23 mouse cellular contexts compared by ENCODE assay signal in genomic region chr15:97019323-97019722, GRCm38 (mm10). TPM values are rescaled to one million over a fixed set of nuclear protein-coding genes. Genes with fewer than 3 reads are reported as not detected.
DNase-seq lines count a peak whose midpoint lies in the region; ATAC-seq lines count a peak whose summit lies in the region.
"Had no signal": no experiment of that assay in that cellular context is flagged by ENCODE, and none has a peak within 500 bp of the region (broad histone marks: within the 10 kb centered on the region; RNA-seq: fewer than 3 reads in every experiment).

No protein-coding gene starts in this region.

- WGBS in lung, embryonic 16.5 days, result 63% methylated on average over 11 of the region's 11 CpGs
- 66% methylated on average over 11 of the region's 11 CpGs for WGBS in liver, embryonic 15.5 days (ENCODE audit: insufficient replicate concordance)
- WGBS in midbrain, embryonic 13.5 days, result 92% methylated on average over 11 of the region's 11 CpGs

- no peak for DNase-seq in lung, postnatal 10 days
- no peak for DNase-seq in thymus, postnatal 36 days
- no peak for DNase-seq in right cerebral cortex, adult 18-20 months
- DNase-seq: adrenal gland, postnatal 10 days; cerebellum, adult 9-11 months; heart, postnatal 36 days; kidney, adult 9 months; kidney, postnatal 25 days; retina, postnatal 1 day; right cerebral cortex, postnatal 4 days; thymus, postnatal 25 days had no signal

- peak overlapping the region; percentile 34 for H3K4me2 ChIP-seq in lung, embryonic 16.5 days (ENCODE audit: low read depth, low read length)
- peak overlapping the region; percentile 25 for H3K4me2 ChIP-seq in liver, embryonic 15.5 days
- H3K4me2 ChIP-seq in midbrain, embryonic 13.5 days (replicated peaks), result no peak overlapping the region
- H3K4me2 ChIP-seq: embryonic facial prominence, embryonic 13.5 days; heart, embryonic 12.5 days; limb, embryonic 15.5 days had no signal

- peak overlapping the region; percentile 31 for H3K4me3 ChIP-seq in erythroblast, embryonic 14.5 days (replicated peaks)
- H3K4me3 ChIP-seq in lung, embryonic 16.5 days (ENCODE audit: low read length), result peak overlapping the region; percentile 29
- H3K4me3 ChIP-seq in liver, embryonic 15.5 days (replicated peaks), result peak overlapping the region; percentile 35
- no peak overlapping the region for H3K4me3 ChIP-seq in midbrain, embryonic 13.5 days (replicated peaks)
- H3K4me3 ChIP-seq: embryonic facial prominence, embryonic 13.5 days; heart, embryonic 12.5 days; limb, embryonic 15.5 days had no signal

- peaks cover 3% of the 10 kb centered on the region; the same call in 1 of the 2 replicates for H3K36me3 ChIP-seq in erythroblast, embryonic 14.5 days (ENCODE audit: control insufficient read depth)
- H3K36me3 ChIP-seq in lung, embryonic 16.5 days (ENCODE audit: control insufficient read depth, insufficient read depth, low read length), result 0 out of 2 replicates have a peak, but pooled peaks cover 5% of the 10 kb centered on the region
- H3K36me3 ChIP-seq in liver, embryonic 15.5 days (replicated peaks), result 0 out of 2 replicates have a peak, but pooled peaks cover 12% of the 10 kb centered on the region
- no peaks in the 10 kb centered on the region for H3K36me3 ChIP-seq in midbrain, embryonic 13.5 days

- H3K9ac ChIP-seq in lung, embryonic 16.5 days (ENCODE audit: low read length), result peak overlapping the region; percentile 39; the same call in 1 of the 2 replicates
- no peak overlapping the region for H3K9ac ChIP-seq in liver, embryonic 15.5 days
- no peak overlapping the region for H3K9ac ChIP-seq in midbrain, embryonic 13.5 days (replicated peaks)
- H3K9ac ChIP-seq: embryonic facial prominence, embryonic 13.5 days; heart, embryonic 12.5 days; limb, embryonic 15.5 days had no signal

- no peaks in the 10 kb centered on the region for H3K27me3 ChIP-seq in erythroblast, embryonic 14.5 days (ENCODE audit: control insufficient read depth)
- H3K27me3 ChIP-seq in lung, embryonic 16.5 days (ENCODE audit: control insufficient read depth, insufficient read depth, low read depth, low read length), result no peaks in the 10 kb centered on the region
- no peaks in the 10 kb centered on the region for H3K27me3 ChIP-seq in liver, embryonic 15.5 days
- no peaks in the 10 kb centered on the region for H3K27me3 ChIP-seq in midbrain, embryonic 13.5 days
- H3K27me3 ChIP-seq: embryonic facial prominence, embryonic 13.5 days; heart, embryonic 12.5 days; limb, embryonic 15.5 days; Patski had no signal

- H3K4me1 ChIP-seq in erythroblast, embryonic 14.5 days (ENCODE audit: control insufficient read depth), result no peaks in the 10 kb centered on the region
- peaks cover 6% of the 10 kb centered on the region for H3K4me1 ChIP-seq in lung, embryonic 16.5 days (replicated peaks; ENCODE audit: control insufficient read depth, insufficient read depth, low read length)
- 0 out of 2 replicates have a peak, but pooled peaks cover 4% of the 10 kb centered on the region for H3K4me1 ChIP-seq in liver, embryonic 15.5 days (replicated peaks)
- H3K4me1 ChIP-seq in midbrain, embryonic 13.5 days (replicated peaks), result no peaks in the 10 kb centered on the region
- H3K4me1 ChIP-seq: embryonic facial prominence, embryonic 13.5 days; limb, embryonic 15.5 days had no signal

- no peak for ATAC-seq in erythroblast, adult 5-6 weeks (replicated peaks; ENCODE audit: low FRiP score, poor library complexity, severe bottlenecking)
- no peak for ATAC-seq in lung, embryonic 16.5 days (ENCODE audit: low read depth)
- ATAC-seq in liver, embryonic 15.5 days (ENCODE audit: insufficient read depth), result 0 out of 2 replicates have a peak, but pooled peaks have one; percentile 12
- ATAC-seq in midbrain, embryonic 13.5 days, result no peak
- ATAC-seq: CD4-positive, CD25-positive, alpha-beta regulatory T cell, adult 4 months; hindbrain, embryonic 16.5 days; Patski had no signal

- H3K27ac ChIP-seq in lung, embryonic 16.5 days (ENCODE audit: low read length), result no peak overlapping the region
- peak overlapping the region; percentile 31; the same call in 1 of the 2 replicates for H3K27ac ChIP-seq in liver, embryonic 15.5 days (replicated peaks)
- no peak overlapping the region for H3K27ac ChIP-seq in midbrain, embryonic 13.5 days
- H3K27ac ChIP-seq: embryonic facial prominence, embryonic 13.5 days; limb, embryonic 15.5 days had no signal

- H3K9me3 ChIP-seq in erythroblast, embryonic 14.5 days (ENCODE audit: control insufficient read depth, low read length), result no peaks in the 10 kb centered on the region
- no peaks in the 10 kb centered on the region for H3K9me3 ChIP-seq in lung, embryonic 16.5 days (ENCODE audit: control insufficient read depth, low read length)
- no peaks in the 10 kb centered on the region for H3K9me3 ChIP-seq in liver, embryonic 15.5 days (replicated peaks)
- no peaks in the 10 kb centered on the region for H3K9me3 ChIP-seq in midbrain, embryonic 13.5 days
- H3K9me3 ChIP-seq: embryonic facial prominence, embryonic 13.5 days; heart, embryonic 12.5 days; limb, embryonic 15.5 days had no signal

RNA-seq across cellular contexts. Expression of gene Slc38a4, which starts 36.4 kb away (rescaled TPM):
- polyA plus RNA-seq in erythroblast, embryonic 14.5 days (2012), result 0.01 TPM in 1 of 2 replicates, not detected in the other
- not detected in 2 replicates for total RNA-seq in erythroblast, adult 5-6 weeks (2015; ENCODE audit: low replicate concordance)
- total RNA-seq in erythroblast, adult 5-6 weeks (2017; ENCODE audit: low replicate concordance), result not detected in 2 replicates
- 57.0 and 64.8 TPM in 2 replicates for polyA plus RNA-seq in lung, embryonic 16.5 days (2015; fragmentation: Nextera tagmentation; extraction: Ambion mirVana)
- 61.9 and 67.9 TPM in 2 replicates for polyA plus RNA-seq in liver, embryonic 15.5 days (2015; fragmentation: Nextera tagmentation; extraction: Ambion mirVana)
- 3.9 and 4.0 TPM in 2 replicates for polyA plus RNA-seq in midbrain, embryonic 13.5 days (2015; fragmentation: Nextera tagmentation; extraction: Ambion mirVana)
- total RNA-seq: monocyte, adult 5-6 weeks had no signal
- polyA plus RNA-seq: CD4-positive, CD25-positive, alpha-beta regulatory T cell, adult 4 months had no signal

Comparison
In these comparisons a context has a peak if more than half of its experiments do, and no peak if none do; other contexts are left out.
1. RNA of gene Slc38a4, which starts 36.4 kb away (polyA plus RNA-seq): 57.0 to 64.8 TPM in lung, embryonic 16.5 days and 61.9 to 67.9 TPM in liver, embryonic 15.5 days; 3.9 to 4.0 TPM in midbrain, embryonic 13.5 days and 0.01 TPM in erythroblast, embryonic 14.5 days; every median in the first group is over 10 times any median in the second.